Mouse (Mus musculus): Measurements from ENCODE around the gene Olfr1269. TPM values are rescaled to one million over a fixed set of nuclear protein-coding genes. Genes with fewer than 3 reads are reported as not detected.

Olfr1269 gene
- 0.13 TPM in 1 of 2 replicates, not detected in the other for polyA plus RNA-seq (2015; fragmentation: Nextera tagmentation; extraction: Ambion mirVana)

GRCm38 (mm10) chr2:90121312-90121711, at the start of gene Olfr1269:
TSS of gene Olfr1269 (minus strand) at chr2:90121412.
- Histone ChIP-seq H3K27ac (no peak within 1 kb of the TSS), H3K9ac (no peak within 1 kb of the TSS), H3K4me2 (no peak within 1 kb of the TSS), H3K9me3 (no peaks in the 10 kb centered on the region), H3K4me1 (no peaks in the 10 kb centered on the region), H3K27me3 (no peaks in the 10 kb centered on the region), H3K36me3 (no peaks in the 10 kb centered on the region), H3K4me3 (no peak within 1 kb of the TSS)
- 78% methylated on average over 1 of the region's 1 CpGs for WGBS
- no peak for ATAC-seq (ENCODE audit: insufficient number of reproducible peaks, insufficient read depth, low FRiP score, low TSS enrichment, low read depth)

GRCm38 (mm10) chr2:90153916-90154315, 32.7 kb upstream of the Olfr1269 start:
- H3K9me3 ChIP-seq, result no peaks in the 10 kb centered on the region
- H3K9ac ChIP-seq, result no peak overlapping the region
- H3K36me3 ChIP-seq, result no peaks in the 10 kb centered on the region
- 89% methylated on average over 9 of the region's 9 CpGs for WGBS
- no peak overlapping the region for H3K4me2 ChIP-seq
- H3K4me3 ChIP-seq, result no peak overlapping the region
- no peak for ATAC-seq (ENCODE audit: insufficient number of reproducible peaks, insufficient read depth, low FRiP score, low TSS enrichment, low read depth)
- no peaks in the 10 kb centered on the region for H3K27me3 ChIP-seq
- no peak overlapping the region for H3K27ac ChIP-seq
- H3K4me1 ChIP-seq, result no peaks in the 10 kb centered on the region

DNA sequence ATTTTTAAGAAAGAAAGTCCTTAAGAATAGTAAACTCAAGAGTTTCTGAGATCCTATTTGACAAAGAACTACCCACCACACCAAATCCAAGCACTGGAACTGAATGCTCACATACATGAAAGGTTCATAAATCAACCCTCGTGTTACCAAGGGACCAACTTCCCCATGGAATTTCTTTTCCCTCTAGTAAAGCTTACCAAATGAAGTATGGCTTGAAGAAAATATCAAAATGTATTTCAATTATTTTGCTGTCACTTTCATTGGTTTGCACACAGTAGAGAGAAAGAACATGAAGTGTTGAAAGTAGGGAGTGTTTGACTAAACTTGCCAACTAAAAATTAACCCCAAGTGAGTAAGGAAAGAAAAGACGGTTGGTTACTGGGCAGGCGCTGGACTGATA, 31.8 kb upstream of the Olfr1269 start, which contains the start of gene Olfr1270:
Gene Olfr1270, minus strand, starts transcription at position 101 of the 400 bp plus-strand sequence.
- Histone ChIP-seq H3K4me1 (no peaks in the 10 kb centered on the region), H3K36me3 (no peaks in the 10 kb centered on the region), H3K9ac (no peak within 1 kb of the TSS), H3K9me3 (no peaks in the 10 kb centered on the region), H3K27ac (no peak within 1 kb of the TSS), H3K4me2 (no peak within 1 kb of the TSS), H3K27me3 (no peaks in the 10 kb centered on the region), H3K4me3 (no peak within 1 kb of the TSS)
- 85% methylated on average over 3 of the region's 3 CpGs for WGBS
- ATAC-seq (ENCODE audit: insufficient number of reproducible peaks, insufficient read depth, low FRiP score, low TSS enrichment, low read depth), result no peak

DNA sequence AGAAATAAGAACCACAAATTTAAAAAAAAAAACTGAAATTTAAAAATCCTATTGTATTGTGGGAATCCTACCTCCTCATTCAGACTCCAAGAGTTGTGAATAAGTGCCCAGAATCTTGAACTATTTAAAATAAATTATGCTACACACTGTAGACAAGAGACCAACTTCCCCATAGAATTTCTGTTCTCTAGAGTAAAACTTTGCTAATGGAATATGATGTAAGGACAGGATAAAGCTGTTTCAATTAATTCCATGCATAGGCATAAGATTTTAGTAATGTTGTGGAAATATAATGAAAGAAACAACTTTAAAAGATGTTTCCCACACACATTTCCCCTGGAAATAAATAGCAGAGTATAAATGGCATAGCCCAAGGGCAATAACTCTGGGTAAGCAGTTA, 21.0 kb upstream of the Olfr1269 start, which contains the start of gene Olfr32:
Gene Olfr32, minus strand, starts transcription at position 101 of the 400 bp plus-strand sequence.
- no peak within 1 kb of the TSS for H3K4me3 ChIP-seq
- no peak within 1 kb of the TSS for H3K9ac ChIP-seq
- H3K27ac ChIP-seq, result no peak within 1 kb of the TSS
- H3K4me1 ChIP-seq, result no peaks in the 10 kb centered on the region
- H3K9me3 ChIP-seq, result no peaks in the 10 kb centered on the region
- H3K36me3 ChIP-seq, result no peaks in the 10 kb centered on the region
- ATAC-seq (ENCODE audit: insufficient number of reproducible peaks, insufficient read depth, low FRiP score, low TSS enrichment, low read depth), result no peak
- no peak within 1 kb of the TSS for H3K4me2 ChIP-seq
- no peaks in the 10 kb centered on the region for H3K27me3 ChIP-seq

GRCm38 (mm10) chr2:90070065-90070464, 51.1 kb downstream of the Olfr1269 start:
- ATAC-seq (ENCODE audit: insufficient number of reproducible peaks, insufficient read depth, low FRiP score, low TSS enrichment, low read depth), result no peak
- Histone ChIP-seq H3K4me2 (no peak overlapping the region), H3K36me3 (no peaks in the 10 kb centered on the region), H3K27ac (no peak overlapping the region), H3K9ac (no peak overlapping the region), H3K4me1 (no peaks in the 10 kb centered on the region), H3K27me3 (no peaks in the 10 kb centered on the region), H3K9me3 (no peaks in the 10 kb centered on the region), H3K4me3 (no peak overlapping the region)
- WGBS, result 74% methylated on average over 2 of the region's 2 CpGs

Other genes with a start within 250 kb of the Olfr1269 start
- not detected in 2 replicates for gene Olfr1257, start 243.0 kb downstream of the Olfr1269 start, polyA plus RNA-seq (2015; fragmentation: Nextera tagmentation; extraction: Ambion mirVana)
- gene Olfr1258, start 194.1 kb downstream of the Olfr1269 start, polyA plus RNA-seq (2015; fragmentation: Nextera tagmentation; extraction: Ambion mirVana), result 0.19 TPM in 1 of 2 replicates, not detected in the other
- gene Olfr1259, start 172.7 kb downstream of the Olfr1269 start, polyA plus RNA-seq (2015; fragmentation: Nextera tagmentation; extraction: Ambion mirVana), result not detected in 2 replicates
- gene Olfr1260, start 147.1 kb downstream of the Olfr1269 start, polyA plus RNA-seq (2015; fragmentation: Nextera tagmentation; extraction: Ambion mirVana), result not detected in 2 replicates
- not detected in 2 replicates for gene Olfr1261, start 130.2 kb downstream of the Olfr1269 start, polyA plus RNA-seq (2015; fragmentation: Nextera tagmentation; extraction: Ambion mirVana)
- gene Olfr1262, start 121.3 kb downstream of the Olfr1269 start, polyA plus RNA-seq (2015; fragmentation: Nextera tagmentation; extraction: Ambion mirVana), result not detected in 2 replicates
- gene Olfr1263, start 109.3 kb downstream of the Olfr1269 start, polyA plus RNA-seq (2015; fragmentation: Nextera tagmentation; extraction: Ambion mirVana), result not detected in 2 replicates
- gene Olfr1264, start 95.8 kb downstream of the Olfr1269 start, polyA plus RNA-seq (2015; fragmentation: Nextera tagmentation; extraction: Ambion mirVana), result 0.15 TPM in 1 of 2 replicates, not detected in the other
- not detected in 2 replicates for gene Olfr1265, start 86.1 kb downstream of the Olfr1269 start, polyA plus RNA-seq (2015; fragmentation: Nextera tagmentation; extraction: Ambion mirVana)
- not detected in 2 replicates for gene Olfr140, start 57.8 kb downstream of the Olfr1269 start, polyA plus RNA-seq (2015; fragmentation: Nextera tagmentation; extraction: Ambion mirVana)
- 0.15 and 0.22 TPM in 2 replicates for gene Olfr32, start 20.9 kb upstream of the Olfr1269 start, polyA plus RNA-seq (2015; fragmentation: Nextera tagmentation; extraction: Ambion mirVana)
- gene Olfr1270, start 31.7 kb upstream of the Olfr1269 start, polyA plus RNA-seq (2015; fragmentation: Nextera tagmentation; extraction: Ambion mirVana), result not detected in 2 replicates
- gene Olfr1506, start 103.1 kb upstream of the Olfr1269 start, polyA plus RNA-seq (2015; fragmentation: Nextera tagmentation; extraction: Ambion mirVana), result not detected in 2 replicates
- gene Olfr142, start 136.2 kb upstream of the Olfr1269 start, polyA plus RNA-seq (2015; fragmentation: Nextera tagmentation; extraction: Ambion mirVana), result not detected in 2 replicates
- gene Olfr1271, start 149.6 kb upstream of the Olfr1269 start, polyA plus RNA-seq (2015; fragmentation: Nextera tagmentation; extraction: Ambion mirVana), result not detected in 2 replicates
- not detected in 2 replicates for gene Olfr1272, start 171.4 kb upstream of the Olfr1269 start, polyA plus RNA-seq (2015; fragmentation: Nextera tagmentation; extraction: Ambion mirVana)
- 0.20 and 0.34 TPM in 2 replicates for gene Gm13769, start 200.8 kb upstream of the Olfr1269 start, polyA plus RNA-seq (2015; fragmentation: Nextera tagmentation; extraction: Ambion mirVana)

Measured in embryonic facial prominence, embryonic 13.5 days (tissue).